Mouse (Mus musculus) neural tube, embryonic 13.5 days (tissue): ENCODE measurements around the gene Npy4r. TPM values are rescaled to one million over a fixed set of nuclear protein-coding genes. Genes with fewer than 3 reads are reported as not detected.

Experiments
- ATAC-seq: fragments of 200-750 bp; cut with Nextera tagmentation; 2 replicates; pipeline ENCODE4 v1.8.0; 2017; ENCODE audit warnings: low read depth, mild to moderate bottlenecking, moderate TSS enrichment, moderate library complexity
- H3K27ac ChIP-seq: fragments of 300-500 bp; sonication (generic); replicated peaks from 2 replicates; pipeline ENCODE4 v1.5.1; 2015; ENCODE audit warnings: moderate library complexity, mild to moderate bottlenecking, inconsistent platforms
- H3K27me3 ChIP-seq: fragments of 300-500 bp; sonication (generic); 2 replicates; pipeline ENCODE4 v1.6.1; 2015; ENCODE audit warnings: mild to moderate bottlenecking, inconsistent platforms
- H3K36me3 ChIP-seq: fragments of 300-500 bp; sonication (generic); 2 replicates; pipeline ENCODE4 v1.6.1; 2015; ENCODE audit warnings: mild to moderate bottlenecking, inconsistent platforms
- H3K4me1 ChIP-seq: fragments of 300-500 bp; sonication (generic); replicated peaks from 2 replicates; pipeline ENCODE4 v1.6.1; 2015; ENCODE audit warnings: inconsistent platforms
- H3K4me2 ChIP-seq: fragments of 300-500 bp; sonication (generic); 2 replicates; pipeline ENCODE4 v1.6.1; 2015; ENCODE audit warnings: inconsistent platforms, mild to moderate bottlenecking, moderate library complexity
- H3K4me3 ChIP-seq: fragments of 300-500 bp; sonication (generic); 2 replicates; pipeline ENCODE4 v1.5.1; 2015; ENCODE audit warnings: mild to moderate bottlenecking, inconsistent platforms
- H3K9ac ChIP-seq: fragments of 300-500 bp; sonication (generic); 2 replicates; pipeline ENCODE4 v1.6.1; 2015; ENCODE audit warnings: moderate library complexity, mild to moderate bottlenecking, inconsistent platforms
- H3K9me3 ChIP-seq: fragments of 300-500 bp; sonication (generic); 2 replicates; pipeline ENCODE4 v1.6.1; 2016; ENCODE audit warnings: inconsistent platforms
- WGBS: fragments of 180-500 bp; shearing (Covaris S2); methylation state at CpG from one replicate; pipeline ENCODE4 v1.1.7; 2015; 5-methylcytosine and 5-hydroxymethylcytosine counted together
- polyA plus RNA-seq: library from polyadenylated mRNA; unstranded; fragments of >200 nt; fragmentation: Nextera tagmentation; extraction: Ambion mirVana; gene quantifications from 2 replicates; pipeline ENCODE4 v1.2.1, GENCODE M21; 2015

Npy4r gene
- 0.11 TPM in 1 of 2 replicates, not detected in the other for polyA plus RNA-seq

GRCm38 (mm10) chr14:34152342-34152741 is at the start of gene Npy4r:
Gene Npy4r, minus strand, starts transcription at chr14:34152489.
- H3K9ac ChIP-seq = 0 out of 2 replicates have a peak within 1 kb of the TSS, but pooled peaks have one; percentile 22
- no peak within 1 kb of the TSS for H3K4me3 ChIP-seq
- no peak within 1 kb of the TSS for H3K27ac ChIP-seq
- peaks cover 9% of the 10 kb centered on the region for H3K4me1 ChIP-seq
- no peaks in the 10 kb centered on the region for H3K9me3 ChIP-seq
- H3K27me3 ChIP-seq = 0 out of 2 replicates have a peak, but pooled peaks cover 5% of the 10 kb centered on the region
- H3K36me3 ChIP-seq = no peaks in the 10 kb centered on the region
- 0 out of 2 replicates have a peak, but pooled peaks have one; percentile 22 for ATAC-seq
- WGBS = 19% methylated on average over 16 of the region's 16 CpGs
- H3K4me2 ChIP-seq = 0 out of 2 replicates have a peak within 1 kb of the TSS, but pooled peaks have one; percentile 17

DNA sequence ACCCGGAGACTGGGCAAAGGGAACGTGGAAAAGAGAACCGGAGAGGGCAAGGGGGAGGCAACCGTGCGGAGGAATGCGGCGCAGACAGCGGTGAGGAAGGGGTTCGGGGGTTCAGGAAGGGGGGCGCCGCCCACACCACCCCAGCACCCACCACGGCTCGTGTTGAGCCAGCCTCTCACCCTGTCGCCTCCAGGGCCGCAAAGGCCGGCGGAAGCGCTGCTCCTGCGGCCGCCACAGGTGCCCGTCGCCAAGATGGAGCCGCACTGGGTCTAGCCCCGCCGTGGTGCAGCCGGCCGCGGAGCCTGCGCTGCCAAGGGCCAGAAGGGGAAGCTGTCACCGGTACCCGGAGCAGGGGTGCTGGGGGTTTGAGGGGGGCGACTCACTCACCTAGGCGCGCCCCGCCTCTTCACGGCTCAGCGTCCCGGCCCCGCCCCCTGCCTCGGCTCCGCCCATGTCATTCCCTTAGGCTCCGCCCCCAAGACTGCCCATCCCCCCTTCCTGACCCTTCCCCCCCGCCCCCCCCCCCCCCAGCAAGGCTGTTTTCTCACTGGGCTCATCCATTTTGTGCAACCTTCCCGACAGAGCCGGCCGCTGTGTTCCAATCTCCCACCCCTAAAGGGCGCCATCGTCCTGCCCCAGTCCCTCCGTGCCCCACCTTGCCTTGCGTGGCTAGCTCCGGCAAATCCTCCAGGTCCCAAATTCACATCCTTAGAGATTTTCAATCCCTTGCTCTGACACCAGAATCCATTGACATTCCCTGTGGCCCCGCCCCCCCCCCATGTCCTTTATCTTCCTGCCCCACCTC is 49.1 kb upstream of the Npy4r start, which contains the start of gene Gprin2:
Gene Gprin2 (minus strand): TSS at position 423 of the 805 bp plus-strand sequence.
- Histone ChIP-seq H3K4me1 (peaks cover 13% of the 10 kb centered on the region), H3K27ac (peak within 1 kb of the TSS; percentile 73), H3K27me3 (no peaks in the 10 kb centered on the region; the same call in 1 of the 2 replicates), H3K4me3 (peak within 1 kb of the TSS; percentile 84), H3K4me2 (peak within 1 kb of the TSS; percentile 85), H3K9me3 (no peaks in the 10 kb centered on the region), H3K9ac (peak within 1 kb of the TSS; percentile 86), H3K36me3 (no peaks in the 10 kb centered on the region)
- WGBS = 2% methylated on average over 42 of the region's 52 CpGs
- peak; percentile 78 for ATAC-seq

DNA sequence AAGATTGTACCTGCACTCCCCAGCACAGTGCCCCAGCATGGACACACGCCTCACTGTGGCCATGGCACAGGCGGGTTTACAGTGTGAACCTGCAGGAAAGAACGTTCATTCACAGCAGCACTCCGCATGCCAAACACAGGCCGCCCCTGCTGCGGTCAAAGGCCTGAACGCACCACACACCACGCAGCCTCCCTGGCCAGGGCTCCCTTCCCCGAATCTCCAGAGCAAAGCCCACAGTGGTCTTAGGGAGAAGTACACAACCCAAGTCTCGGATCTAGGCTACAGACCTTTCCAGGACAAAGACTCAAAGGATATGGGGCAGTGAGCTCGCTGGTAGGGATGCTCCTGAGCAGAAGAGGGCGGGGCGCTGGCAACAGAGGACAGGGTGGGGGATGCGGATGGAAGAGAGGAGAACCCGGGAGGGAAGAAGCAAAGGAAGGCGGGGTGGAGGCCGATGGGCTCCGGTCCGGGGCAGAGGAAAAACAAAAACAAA is 48.5 kb upstream of the Npy4r start:
- Histone ChIP-seq H3K36me3 (no peaks in the 10 kb centered on the region), H3K4me3 (peak overlapping the region; percentile 84), H3K27ac (peak overlapping the region; percentile 73), H3K4me1 (peaks cover 13% of the 10 kb centered on the region), H3K9ac (peak overlapping the region; percentile 86), H3K4me2 (peak overlapping the region; percentile 85), H3K9me3 (no peaks in the 10 kb centered on the region), H3K27me3 (no peaks in the 10 kb centered on the region; the same call in 1 of the 2 replicates)
- ATAC-seq = peak; percentile 90
- 4% methylated on average over 19 of the region's 19 CpGs for WGBS

- H3K9ac ChIP-seq = no peak overlapping the region
- no peak for ATAC-seq
- no peak overlapping the region for H3K4me2 ChIP-seq
- no peaks in the 10 kb centered on the region for H3K9me3 ChIP-seq
- no peak overlapping the region for H3K27ac ChIP-seq
- H3K4me3 ChIP-seq = no peak overlapping the region
- H3K27me3 ChIP-seq = no peaks in the 10 kb centered on the region
- H3K4me1 ChIP-seq = peaks cover 13% of the 10 kb centered on the region
- 54% methylated on average over 4 of the region's 4 CpGs for WGBS
- H3K36me3 ChIP-seq = peaks cover 17% of the 10 kb centered on the region
Observed at GRCm38 (mm10) chr14:34196706-34197105, 44.4 kb upstream of the Npy4r start.

DNA sequence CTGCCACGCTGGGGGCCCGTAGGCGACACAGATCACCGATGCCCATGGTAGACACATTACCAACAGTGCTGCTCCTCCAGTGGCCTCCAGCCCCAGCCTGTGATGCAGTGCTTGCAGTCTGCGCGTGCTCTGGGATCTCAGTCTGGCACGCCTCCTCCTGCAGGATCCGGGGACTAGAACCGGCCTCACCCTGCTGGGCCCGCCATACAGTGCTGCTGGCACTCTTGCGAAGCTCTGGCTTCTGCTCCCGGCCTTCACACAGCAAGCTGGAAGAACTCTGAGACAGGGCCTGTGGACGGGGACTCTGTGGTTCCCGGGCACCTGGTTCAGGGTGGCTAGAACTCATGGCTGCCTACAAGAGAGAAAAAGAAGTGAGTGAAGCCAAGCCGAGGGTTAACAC is 43.2 kb upstream of the Npy4r start:
- Histone ChIP-seq H3K4me1 (peaks cover 13% of the 10 kb centered on the region), H3K9ac (no peak overlapping the region), H3K4me2 (no peak overlapping the region), H3K9me3 (no peaks in the 10 kb centered on the region), H3K27me3 (no peaks in the 10 kb centered on the region), H3K27ac (no peak overlapping the region), H3K36me3 (peaks cover 17% of the 10 kb centered on the region), H3K4me3 (no peak overlapping the region)
- ATAC-seq = no peak
- 93% methylated on average over 15 of the region's 15 CpGs for WGBS

GRCm38 (mm10) chr14:34193879-34194278 is 41.6 kb upstream of the Npy4r start:
- no peak for ATAC-seq
- peaks cover 17% of the 10 kb centered on the region for H3K36me3 ChIP-seq
- no peaks in the 10 kb centered on the region for H3K4me1 ChIP-seq
- WGBS = 76% methylated on average over 4 of the region's 4 CpGs
- H3K9ac ChIP-seq = no peak overlapping the region
- no peak overlapping the region for H3K4me2 ChIP-seq
- H3K27ac ChIP-seq = no peak overlapping the region
- H3K9me3 ChIP-seq = no peaks in the 10 kb centered on the region
- no peak overlapping the region for H3K4me3 ChIP-seq
- no peaks in the 10 kb centered on the region for H3K27me3 ChIP-seq

DNA sequence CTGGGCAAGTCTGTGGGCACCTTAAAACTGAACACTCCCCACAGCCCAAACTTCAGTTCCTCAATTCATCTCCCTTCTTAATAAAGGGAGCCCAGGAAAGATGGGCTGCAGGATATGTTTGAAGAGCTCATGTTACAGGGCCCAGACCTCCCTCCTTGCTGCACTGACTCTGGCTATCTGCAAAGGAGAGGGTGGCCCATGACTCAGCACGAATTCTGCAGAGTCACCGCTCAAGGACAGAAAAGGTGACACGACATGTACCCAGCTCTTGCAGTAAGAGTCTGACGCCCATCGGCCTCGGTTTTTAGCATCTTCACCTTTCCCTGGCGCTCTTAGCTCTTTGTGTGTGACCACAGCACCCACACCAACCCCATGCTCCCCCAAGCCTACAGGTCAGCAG is 38.1 kb upstream of the Npy4r start:
- Histone ChIP-seq H3K27ac (no peak overlapping the region), H3K4me1 (no peaks in the 10 kb centered on the region), H3K36me3 (peaks cover 17% of the 10 kb centered on the region), H3K9me3 (no peaks in the 10 kb centered on the region), H3K4me2 (no peak overlapping the region), H3K9ac (no peak overlapping the region), H3K4me3 (no peak overlapping the region), H3K27me3 (no peaks in the 10 kb centered on the region)
- WGBS = 64% methylated on average over 7 of the region's 7 CpGs
- ATAC-seq = no peak

DNA sequence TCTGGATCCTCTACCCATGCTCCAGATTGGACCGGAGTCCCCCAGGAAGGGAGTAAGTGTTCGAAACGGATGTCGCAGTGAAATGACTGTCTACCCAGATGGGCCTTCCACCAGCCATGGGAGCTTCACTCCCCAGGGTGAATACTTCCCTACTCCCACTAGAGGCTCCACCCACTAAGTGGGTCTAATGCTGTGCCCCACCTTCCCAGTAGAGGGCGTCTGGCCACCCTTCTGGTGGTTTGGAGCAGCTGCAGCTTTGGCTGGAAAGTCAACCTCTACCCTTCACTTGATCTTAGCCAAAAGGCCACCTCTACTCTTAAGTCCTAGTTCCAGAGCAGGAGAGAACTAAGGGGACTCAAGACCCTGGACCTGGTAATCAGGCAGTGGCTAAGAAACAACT is 36.3 kb upstream of the Npy4r start:
- Histone ChIP-seq H3K27ac (no peak overlapping the region), H3K9me3 (no peaks in the 10 kb centered on the region), H3K9ac (no peak overlapping the region), H3K27me3 (no peaks in the 10 kb centered on the region), H3K4me3 (no peak overlapping the region), H3K4me1 (no peaks in the 10 kb centered on the region), H3K36me3 (peaks cover 2% of the 10 kb centered on the region; the same call in 1 of the 2 replicates), H3K4me2 (no peak overlapping the region)
- ATAC-seq = no peak
- WGBS = 62% methylated on average over 5 of the region's 5 CpGs

DNA sequence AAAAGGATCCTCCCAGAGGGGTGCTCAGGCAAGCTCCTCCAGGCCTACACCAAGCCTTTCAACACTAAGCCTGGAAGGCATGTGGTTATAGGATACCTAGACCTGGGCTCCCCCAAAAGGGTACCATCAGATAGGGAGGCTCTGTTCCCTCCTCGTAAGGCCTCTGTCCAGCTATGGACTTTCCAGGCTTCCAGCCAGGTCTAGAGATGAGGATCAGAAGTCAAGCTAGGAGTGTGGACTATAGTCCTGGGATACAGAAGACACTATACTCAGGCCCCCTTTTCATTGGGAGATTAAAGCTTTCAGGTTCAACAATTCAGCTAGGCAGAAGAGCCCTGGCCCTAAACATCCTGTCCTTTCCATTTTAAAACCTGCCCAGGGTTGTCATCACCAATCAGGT is 30.8 kb upstream of the Npy4r start:
- Histone ChIP-seq H3K27ac (no peak overlapping the region), H3K27me3 (no peaks in the 10 kb centered on the region), H3K4me2 (no peak overlapping the region), H3K4me1 (no peaks in the 10 kb centered on the region), H3K36me3 (no peaks in the 10 kb centered on the region), H3K4me3 (no peak overlapping the region), H3K9ac (no peak overlapping the region), H3K9me3 (0 out of 2 replicates have a peak, but pooled peaks cover 11% of the 10 kb centered on the region)
- no peak for ATAC-seq
- 90% methylated on average over 1 of the region's 1 CpGs for WGBS

- Histone ChIP-seq H3K4me2 (no peak overlapping the region), H3K9me3 (0 out of 2 replicates have a peak, but pooled peaks cover 11% of the 10 kb centered on the region), H3K27ac (no peak overlapping the region), H3K36me3 (no peaks in the 10 kb centered on the region), H3K27me3 (no peaks in the 10 kb centered on the region), H3K4me1 (no peaks in the 10 kb centered on the region), H3K9ac (no peak overlapping the region), H3K4me3 (no peak overlapping the region)
- 92% methylated on average over 3 of the region's 3 CpGs for WGBS
- no peak for ATAC-seq
Observed at GRCm38 (mm10) chr14:34179351-34179750, 27.1 kb upstream of the Npy4r start.

- no peaks in the 10 kb centered on the region for H3K4me1 ChIP-seq
- H3K9me3 ChIP-seq = no peaks in the 10 kb centered on the region
- no peak overlapping the region for H3K4me3 ChIP-seq
- no peak overlapping the region for H3K9ac ChIP-seq
- H3K27me3 ChIP-seq = no peaks in the 10 kb centered on the region
- H3K36me3 ChIP-seq = no peaks in the 10 kb centered on the region
- 83% methylated on average over 3 of the region's 3 CpGs for WGBS
- no peak overlapping the region for H3K4me2 ChIP-seq
- H3K27ac ChIP-seq = no peak overlapping the region
- ATAC-seq = no peak
Observed at GRCm38 (mm10) chr14:34171107-34171506, 18.8 kb upstream of the Npy4r start.

DNA sequence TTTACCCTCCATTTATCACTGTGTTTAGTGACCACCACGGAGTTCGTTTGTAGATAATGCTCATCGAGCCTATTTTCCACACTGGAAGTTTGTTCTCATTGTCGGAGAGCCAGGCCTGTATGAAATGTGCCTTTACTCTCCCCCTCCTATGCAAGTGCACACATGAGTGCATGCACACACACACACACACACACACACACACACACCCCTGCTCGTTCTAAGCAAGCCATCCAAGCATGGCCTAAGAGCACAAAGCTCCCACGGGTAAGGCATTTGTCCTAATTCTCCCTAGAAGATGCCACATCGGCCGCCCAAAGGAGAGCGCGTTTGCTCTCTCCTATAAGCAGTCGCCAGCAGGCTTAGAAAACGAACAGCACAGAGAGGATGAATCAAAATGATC is 3.5 kb upstream of the Npy4r start:
- WGBS = 59% methylated on average over 12 of the region's 12 CpGs
- ATAC-seq = no peak
- no peak overlapping the region for H3K9ac ChIP-seq

More for the DNA sequence above, 3.5 kb upstream of the Npy4r start:
- Histone ChIP-seq H3K4me2 (no peak overlapping the region), H3K27ac (no peak overlapping the region), H3K4me1 (peaks cover 9% of the 10 kb centered on the region), H3K36me3 (no peaks in the 10 kb centered on the region), H3K27me3 (0 out of 2 replicates have a peak, but pooled peaks cover 5% of the 10 kb centered on the region), H3K4me3 (no peak overlapping the region), H3K9me3 (no peaks in the 10 kb centered on the region)
